Comparison of ENCODE assay signal across 16 mouse cellular contexts in genomic region chr4:88781831-88782230, GRCm38 (mm10). TPM values are rescaled to one million over a fixed set of nuclear protein-coding genes. Genes with fewer than 3 reads are reported as not detected.
DNase-seq lines count a peak whose midpoint lies in the region; ATAC-seq and TF ChIP-seq lines count a peak whose summit lies in the region.
"Not testable (repeated sequence)": the region's sequence is repeated elsewhere in the genome, so short reads cannot be mapped to it uniquely, and the experiment has no call there.
"Had no signal": no experiment of that assay in that cellular context is flagged by ENCODE, and none has a peak within 500 bp of the region (broad histone marks: within the 10 kb centered on the region; RNA-seq: fewer than 3 reads in every experiment).

Gene Ifnz (plus strand): TSS chr4:88782131.

- not testable (repeated sequence) for H3K36me3 ChIP-seq in embryonic facial prominence, embryonic 13.5 days; forebrain, postnatal 0 days (ENCODE audit: insufficient read depth); hindbrain, embryonic 10.5 days; intestine, embryonic 16.5 days (ENCODE audit: control insufficient read depth, insufficient read depth, low read length); limb, embryonic 14.5 days (ENCODE audit: control insufficient read depth, insufficient read depth, low read length); lung, embryonic 14.5 days (ENCODE audit: insufficient read depth); midbrain, embryonic 15.5 days (replicated peaks); stomach, embryonic 16.5 days (ENCODE audit: control insufficient read depth, insufficient read depth, low read length)

- not testable (repeated sequence) for H3K27ac ChIP-seq in embryonic facial prominence, embryonic 13.5 days; forebrain, postnatal 0 days (ENCODE audit: low read depth, low read length); hindbrain, embryonic 10.5 days; intestine, embryonic 16.5 days (ENCODE audit: low read length); limb, embryonic 14.5 days (replicated peaks; ENCODE audit: low read depth, low read length); lung, embryonic 14.5 days (ENCODE audit: low read depth); midbrain, embryonic 15.5 days; stomach, embryonic 16.5 days (ENCODE audit: low read length)

- 0 out of 2 replicates have a peak within 1 kb of the TSS, but pooled peaks have one; percentile 21 for H3K9ac ChIP-seq in embryonic facial prominence, embryonic 13.5 days
- H3K9ac ChIP-seq in forebrain, postnatal 0 days; intestine, embryonic 16.5 days (ENCODE audit: low read depth, low read length); limb, embryonic 14.5 days (ENCODE audit: low read depth, low read length, severe bottlenecking); lung, embryonic 14.5 days; midbrain, embryonic 15.5 days; stomach, embryonic 16.5 days (ENCODE audit: low read length): not testable (repeated sequence)

- not testable (repeated sequence) for H3K27me3 ChIP-seq in embryonic facial prominence, embryonic 13.5 days; forebrain, postnatal 0 days (ENCODE audit: insufficient read depth, low read length); hindbrain, embryonic 10.5 days (ENCODE audit: insufficient read depth, poor library complexity, severe bottlenecking); intestine, embryonic 16.5 days (replicated peaks; ENCODE audit: control insufficient read depth, insufficient read depth, low read length); limb, embryonic 14.5 days (ENCODE audit: control insufficient read depth, insufficient read depth, low read length); lung, embryonic 14.5 days (ENCODE audit: insufficient read depth, low read length); midbrain, embryonic 15.5 days (replicated peaks); stomach, embryonic 16.5 days (ENCODE audit: control insufficient read depth, insufficient read depth, low read length)

- not testable (repeated sequence) for H3K4me1 ChIP-seq in embryonic facial prominence, embryonic 13.5 days; forebrain, postnatal 0 days (ENCODE audit: insufficient read depth); hindbrain, embryonic 10.5 days (replicated peaks); intestine, embryonic 16.5 days (ENCODE audit: control insufficient read depth, insufficient read depth, low read length); limb, embryonic 14.5 days (ENCODE audit: control insufficient read depth, insufficient read depth, low read length); lung, embryonic 14.5 days (ENCODE audit: insufficient read depth); midbrain, embryonic 15.5 days; stomach, embryonic 16.5 days (ENCODE audit: control insufficient read depth, insufficient read depth, low read length)

- not testable (repeated sequence) for H3K9me3 ChIP-seq in embryonic facial prominence, embryonic 13.5 days; forebrain, postnatal 0 days (ENCODE audit: low read length); hindbrain, embryonic 10.5 days; intestine, embryonic 16.5 days (ENCODE audit: control insufficient read depth, low read length); limb, embryonic 14.5 days (ENCODE audit: control insufficient read depth, low read length); lung, embryonic 14.5 days (ENCODE audit: low read depth, low read length); midbrain, embryonic 15.5 days; stomach, embryonic 16.5 days (replicated peaks; ENCODE audit: control insufficient read depth, low read length)

- not testable (repeated sequence) for ATAC-seq in embryonic facial prominence, embryonic 13.5 days (ENCODE audit: insufficient number of reproducible peaks, insufficient read depth, low FRiP score, low TSS enrichment, low read depth); forebrain, postnatal 0 days; intestine, embryonic 16.5 days; limb, embryonic 14.5 days (ENCODE audit: low FRiP score, low read depth); lung, embryonic 14.5 days (ENCODE audit: insufficient read depth); midbrain, embryonic 15.5 days (replicated peaks); stomach, embryonic 16.5 days (ENCODE audit: insufficient read depth, low FRiP score)

- peak within 1 kb of the TSS; percentile 30 for H3K4me3 ChIP-seq in embryonic facial prominence, embryonic 13.5 days
- not testable (repeated sequence) for H3K4me3 ChIP-seq in forebrain, postnatal 0 days (ENCODE audit: low read depth, low read length); lung, embryonic 14.5 days (ENCODE audit: low read depth, low read length); midbrain, embryonic 15.5 days
- 0 out of 2 replicates have a peak within 1 kb of the TSS, but pooled peaks have one; percentile 29 for H3K4me3 ChIP-seq in hindbrain, embryonic 10.5 days
- H3K4me3 ChIP-seq in intestine, embryonic 16.5 days (ENCODE audit: low read length), result peak within 1 kb of the TSS; percentile 27; the same call in 1 of the 2 replicates
- H3K4me3 ChIP-seq in limb, embryonic 14.5 days (replicated peaks; ENCODE audit: low read length), result peak within 1 kb of the TSS; percentile 17; the same call in 1 of the 2 replicates
- H3K4me3 ChIP-seq in stomach, embryonic 16.5 days (replicated peaks; ENCODE audit: low read length), result 0 out of 2 replicates have a peak within 1 kb of the TSS, but pooled peaks have one; percentile 22

- not testable (repeated sequence) for TF ChIP-seq CTCF in forebrain, postnatal 0 days (IDR thresholded peaks at IDR 0.05; ENCODE audit: low read depth); lung, embryonic 14.5 days (IDR thresholded peaks at IDR 0.05; ENCODE audit: low read depth)

- not testable (repeated sequence) for TF ChIP-seq POLR2A in limb, embryonic 14.5 days (IDR thresholded peaks at IDR 0.05; ENCODE audit: borderline replicate concordance, extremely low read depth, insufficient read depth, insufficient read length)

- H3K4me2 ChIP-seq in embryonic facial prominence, embryonic 13.5 days, result peak within 1 kb of the TSS; percentile 47
- H3K4me2 ChIP-seq in forebrain, postnatal 0 days (ENCODE audit: low read depth), result peak within 1 kb of the TSS; percentile 34; the same call in 1 of the 2 replicates
- H3K4me2 ChIP-seq in intestine, embryonic 16.5 days (ENCODE audit: low read depth, low read length), result peak within 1 kb of the TSS; percentile 33; the same call in 1 of the 2 replicates
- H3K4me2 ChIP-seq in limb, embryonic 14.5 days (replicated peaks; ENCODE audit: low read depth, low read length, severe bottlenecking), result peak within 1 kb of the TSS; percentile 29
- peak within 1 kb of the TSS; percentile 43; the same call in 1 of the 2 replicates for H3K4me2 ChIP-seq in lung, embryonic 14.5 days
- H3K4me2 ChIP-seq in midbrain, embryonic 15.5 days, result peak within 1 kb of the TSS; percentile 45
- peak within 1 kb of the TSS; percentile 40 for H3K4me2 ChIP-seq in stomach, embryonic 16.5 days (ENCODE audit: low read depth, low read length)

- WGBS in embryonic facial prominence, embryonic 13.5 days, result 15% methylated on average over 5 of the region's 7 CpGs
- 18% methylated on average over 2 of the region's 7 CpGs for WGBS in forebrain, postnatal 0 days
- WGBS in hindbrain, embryonic 10.5 days, result 24% methylated on average over 5 of the region's 7 CpGs
- WGBS in intestine, embryonic 16.5 days, result 17% methylated on average over 4 of the region's 7 CpGs
- WGBS in limb, embryonic 14.5 days, result 26% methylated on average over 3 of the region's 7 CpGs
- WGBS in lung, embryonic 14.5 days, result 30% methylated on average over 4 of the region's 7 CpGs
- 19% methylated on average over 4 of the region's 7 CpGs for whole genome bisulfite sequencing in midbrain, embryonic 15.5 days
- 9% methylated on average over 2 of the region's 7 CpGs for WGBS in stomach, embryonic 16.5 days

- not testable (repeated sequence) for DNase-seq in forebrain, postnatal 0 days; hindbrain, embryonic 10.5 days (ENCODE audit: low spot score); limb, embryonic 14.5 days (ENCODE audit: low spot score); lung, embryonic 14.5 days

RNA-seq across cellular contexts. Expression of gene Ifnz, which starts in this region (rescaled TPM):
- polyA plus RNA-seq in embryonic facial prominence, embryonic 13.5 days (2015; fragmentation: Nextera tagmentation; extraction: Ambion mirVana), result not detected in 2 replicates
- 0.33 TPM in 1 of 2 replicates, not detected in the other for total RNA-seq in forebrain, postnatal 0 days (2014; rRNA removed)
- polyA plus RNA-seq in forebrain, postnatal 0 days (2015; fragmentation: Nextera tagmentation; extraction: Ambion mirVana), result not detected in 2 replicates
- polyA plus RNA-seq in hindbrain, embryonic 10.5 days (2016; fragmentation: Nextera tagmentation; extraction: Ambion mirVana), result 0.31 TPM in 1 of 2 replicates, not detected in the other
- 0.11 TPM in 1 of 2 replicates, not detected in the other for polyA plus RNA-seq in intestine, embryonic 16.5 days (2015; fragmentation: Nextera tagmentation; extraction: Ambion mirVana)
- polyA plus RNA-seq in limb, embryonic 14.5 days (2012; rRNA removed), result 0.10 and 0.17 TPM in 2 replicates
- 0.25 TPM in 1 of 2 replicates, not detected in the other for polyA plus RNA-seq in limb, embryonic 14.5 days (2014; fragmentation: Nextera tagmentation; extraction: Ambion mirVana)
- polyA plus RNA-seq in lung, embryonic 14.5 days (2014; fragmentation: Nextera tagmentation; extraction: Ambion mirVana), result 0.14 and 0.26 TPM in 2 replicates
- 0.14 and 0.17 TPM in 2 replicates for polyA plus RNA-seq in midbrain, embryonic 15.5 days (2015; fragmentation: Nextera tagmentation; extraction: Ambion mirVana)
- polyA plus RNA-seq in stomach, embryonic 16.5 days (2015; fragmentation: Nextera tagmentation; extraction: Ambion mirVana), result 0.48 TPM in 1 of 2 replicates, not detected in the other
- total RNA-seq: adrenal gland, postnatal 10 days; gastrocnemius, postnatal 14 days; layer of hippocampus, postnatal 36 days; left cerebral cortex, postnatal 4 days; MEL had no signal
- polyA plus RNA-seq: heart, embryonic 10.5 days; large intestine, adult 2 months; myocyte had no signal
